Mouse (Mus musculus) hindbrain, embryonic 11.5 days (tissue): ENCODE measurements around the gene Pik3ca. TPM values are rescaled to one million over a fixed set of nuclear protein-coding genes. Genes with fewer than 3 reads are reported as not detected.

Experiments
- ATAC-seq: fragments of 200-750 bp; cut with Nextera tagmentation; 2 replicates; pipeline ENCODE4 v1.8.0; 2017; ENCODE audit warnings: mild to moderate bottlenecking, moderate TSS enrichment, moderate library complexity; ENCODE audit not compliant: low FRiP score
- DNase-seq: peaks from one replicate; pipeline ENCODE4 v3.0.0-alpha.2; 2015; ENCODE audit warnings: low spot score
- H3K27ac ChIP-seq: fragments of 300-500 bp; sonication (generic); 2 replicates; pipeline ENCODE4 v1.5.1; 2014; ENCODE audit warnings: mild to moderate bottlenecking, low read depth, low read length
- H3K27me3 ChIP-seq: fragments of 300-500 bp; sonication (generic); 2 replicates; pipeline ENCODE4 v1.6.1; 2014; ENCODE audit warnings: mild to moderate bottlenecking, low read length, moderate library complexity, mixed read lengths; ENCODE audit not compliant: control insufficient read depth, insufficient read depth
- H3K36me3 ChIP-seq: fragments of 300-500 bp; sonication (generic); 2 replicates; pipeline ENCODE4 v1.6.1; 2014; ENCODE audit warnings: mild to moderate bottlenecking, low read length, moderate library complexity, mixed read lengths; ENCODE audit not compliant: control insufficient read depth, insufficient read depth
- H3K4me1 ChIP-seq: fragments of 300-500 bp; sonication (generic); replicated peaks from 2 replicates; pipeline ENCODE4 v1.6.1; 2014; ENCODE audit warnings: low read length, mixed read lengths; ENCODE audit not compliant: control insufficient read depth, insufficient read depth
- H3K4me2 ChIP-seq: fragments of 300-500 bp; sonication (generic); replicated peaks from 2 replicates; pipeline ENCODE4 v1.6.1; 2014; ENCODE audit warnings: mild to moderate bottlenecking, low read depth, low read length
- H3K4me3 ChIP-seq: fragments of 300-500 bp; sonication (generic); 2 replicates; pipeline ENCODE4 v1.5.1; 2014; ENCODE audit warnings: low read depth, low read length
- H3K9ac ChIP-seq: fragments of 300-500 bp; sonication (generic); 2 replicates; pipeline ENCODE4 v1.6.1; 2014; ENCODE audit warnings: low read depth, low read length
- H3K9me3 ChIP-seq: fragments of 300-500 bp; sonication (generic); 2 replicates; pipeline ENCODE4 v1.6.1; 2016; ENCODE audit warnings: low read length; ENCODE audit not compliant: control insufficient read depth
- WGBS: fragments of 180-500 bp; shearing (Covaris S2); extraction: QIAGEN DNeasy Blood & Tissue Kit; methylation state at CpG from one replicate; pipeline ENCODE4 v1.1.7; 2014; 5-methylcytosine and 5-hydroxymethylcytosine counted together
- polyA plus RNA-seq: library from polyadenylated mRNA; unstranded; fragments of >200 nt; fragmentation: Nextera tagmentation; extraction: Ambion mirVana; gene quantifications from 2 replicates; pipeline ENCODE4 v1.2.1, GENCODE M21; 2014

Pik3ca gene
- polyA plus RNA-seq, 1 experiment from 2014 or later, result 21.6 TPM

DNA sequence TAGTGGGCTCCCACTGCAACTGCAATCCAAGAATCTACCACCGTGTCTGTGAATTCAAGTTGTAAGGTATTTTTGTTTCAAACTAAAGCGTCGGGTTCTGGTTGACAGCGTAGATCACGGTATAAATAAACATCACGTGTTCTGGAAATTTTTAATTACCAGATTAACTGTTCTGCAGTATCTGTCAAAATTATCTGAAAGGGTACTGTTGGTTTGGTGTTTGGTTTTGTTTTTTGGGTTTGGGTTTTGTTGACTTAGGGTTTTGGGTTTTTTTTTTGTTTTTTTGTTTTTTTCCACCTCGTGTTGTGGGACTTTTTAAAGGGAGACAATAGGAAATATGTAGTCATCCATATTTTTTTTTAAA lies 686 bp downstream of the Pik3ca start:
- no peak for ATAC-seq
- 1% methylated on average over 7 of the region's 7 CpGs for WGBS
- no peak for DNase-seq
- H3K9me3 ChIP-seq, result no peaks in the 10 kb centered on the region
- peak overlapping the region; percentile 38 for H3K4me2 ChIP-seq
- H3K27ac ChIP-seq, result no peak overlapping the region
- H3K9ac ChIP-seq, result peak overlapping the region; percentile 80
- peak overlapping the region; percentile 88 for H3K4me3 ChIP-seq
- H3K36me3 ChIP-seq, result no peaks in the 10 kb centered on the region
- no peaks in the 10 kb centered on the region for H3K4me1 ChIP-seq
- H3K27me3 ChIP-seq, result no peaks in the 10 kb centered on the region

DNA sequence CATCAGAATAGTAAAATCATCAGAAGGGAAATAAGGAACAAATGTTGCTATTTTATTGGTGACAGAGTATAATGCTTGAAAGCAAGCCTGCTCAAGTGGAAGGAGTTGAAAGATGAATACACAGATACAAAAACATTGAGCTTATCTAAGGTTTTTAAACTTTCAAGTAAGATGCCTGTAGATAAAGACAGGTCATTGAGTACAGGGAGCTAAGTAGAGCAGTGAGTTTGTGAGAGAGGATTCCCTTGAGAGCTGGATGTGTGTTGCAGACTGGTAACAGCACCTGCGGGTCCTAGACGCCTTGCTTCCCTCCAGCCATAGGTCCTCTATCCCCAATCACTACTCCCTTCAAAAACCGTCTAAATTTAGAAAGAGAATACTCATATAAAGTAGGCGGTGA lies 1.2 kb downstream of the Pik3ca start:
- Histone ChIP-seq H3K9me3 (no peaks in the 10 kb centered on the region), H3K4me1 (no peaks in the 10 kb centered on the region), H3K4me3 (no peak overlapping the region), H3K27me3 (no peaks in the 10 kb centered on the region), H3K9ac (no peak overlapping the region), H3K4me2 (no peak overlapping the region), H3K36me3 (no peaks in the 10 kb centered on the region), H3K27ac (no peak overlapping the region)
- 47% methylated on average over 4 of the region's 4 CpGs for WGBS
- ATAC-seq (no peak), DNase-seq (no peak)

DNA sequence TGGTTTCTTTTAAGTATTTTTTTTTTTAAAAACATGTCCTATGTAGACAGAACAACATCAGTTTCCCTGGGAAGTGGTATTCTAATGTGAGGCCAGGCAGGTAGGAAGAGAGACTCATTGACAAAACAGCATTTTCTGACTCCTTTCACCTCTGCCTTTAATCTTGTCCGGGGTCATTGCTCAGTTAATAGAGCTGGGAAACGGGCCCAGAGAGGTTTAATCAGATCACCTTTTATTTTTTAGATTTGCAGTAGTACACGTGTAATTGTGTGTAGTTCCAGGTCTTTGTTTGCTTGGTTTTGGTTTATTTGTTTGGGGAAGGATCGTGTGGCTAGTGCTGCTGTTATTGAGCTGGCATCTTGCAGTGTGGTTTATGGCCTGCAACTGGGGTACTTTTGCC lies 1.9 kb downstream of the Pik3ca start:
- no peak overlapping the region for H3K27ac ChIP-seq
- H3K4me3 ChIP-seq, result no peak overlapping the region
- H3K4me2 ChIP-seq, result no peak overlapping the region
- H3K36me3 ChIP-seq, result no peaks in the 10 kb centered on the region
- no peaks in the 10 kb centered on the region for H3K9me3 ChIP-seq
- 54% methylated on average over 4 of the region's 4 CpGs for WGBS
- ATAC-seq (no peak), DNase-seq (no peak)
- H3K4me1 ChIP-seq, result no peaks in the 10 kb centered on the region
- H3K27me3 ChIP-seq, result no peaks in the 10 kb centered on the region
- H3K9ac ChIP-seq, result no peak overlapping the region

- Histone ChIP-seq H3K4me3 (no peak overlapping the region), H3K9ac (no peak overlapping the region), H3K27me3 (no peaks in the 10 kb centered on the region), H3K27ac (no peak overlapping the region), H3K4me2 (no peak overlapping the region), H3K36me3 (no peaks in the 10 kb centered on the region), H3K9me3 (no peaks in the 10 kb centered on the region), H3K4me1 (no peaks in the 10 kb centered on the region)
- peak; percentile 4 for DNase-seq
- ATAC-seq, result no peak
- 73% methylated on average over 2 of the region's 2 CpGs for whole genome bisulfite sequencing
These were observed 2.5 kb downstream of the Pik3ca start for GRCm38 (mm10) chr3:32399931-32400330.

GRCm38 (mm10) chr3:32401591-32401990 lies 4.1 kb downstream of the Pik3ca start:
- Histone ChIP-seq H3K4me2 (no peak overlapping the region), H3K36me3 (no peaks in the 10 kb centered on the region), H3K4me1 (no peaks in the 10 kb centered on the region), H3K9ac (no peak overlapping the region), H3K27me3 (no peaks in the 10 kb centered on the region), H3K4me3 (no peak overlapping the region), H3K27ac (no peak overlapping the region), H3K9me3 (no peaks in the 10 kb centered on the region)
- DNase-seq (no peak), ATAC-seq (no peak)
- WGBS, result 81% methylated on average over 3 of the region's 3 CpGs

DNA sequence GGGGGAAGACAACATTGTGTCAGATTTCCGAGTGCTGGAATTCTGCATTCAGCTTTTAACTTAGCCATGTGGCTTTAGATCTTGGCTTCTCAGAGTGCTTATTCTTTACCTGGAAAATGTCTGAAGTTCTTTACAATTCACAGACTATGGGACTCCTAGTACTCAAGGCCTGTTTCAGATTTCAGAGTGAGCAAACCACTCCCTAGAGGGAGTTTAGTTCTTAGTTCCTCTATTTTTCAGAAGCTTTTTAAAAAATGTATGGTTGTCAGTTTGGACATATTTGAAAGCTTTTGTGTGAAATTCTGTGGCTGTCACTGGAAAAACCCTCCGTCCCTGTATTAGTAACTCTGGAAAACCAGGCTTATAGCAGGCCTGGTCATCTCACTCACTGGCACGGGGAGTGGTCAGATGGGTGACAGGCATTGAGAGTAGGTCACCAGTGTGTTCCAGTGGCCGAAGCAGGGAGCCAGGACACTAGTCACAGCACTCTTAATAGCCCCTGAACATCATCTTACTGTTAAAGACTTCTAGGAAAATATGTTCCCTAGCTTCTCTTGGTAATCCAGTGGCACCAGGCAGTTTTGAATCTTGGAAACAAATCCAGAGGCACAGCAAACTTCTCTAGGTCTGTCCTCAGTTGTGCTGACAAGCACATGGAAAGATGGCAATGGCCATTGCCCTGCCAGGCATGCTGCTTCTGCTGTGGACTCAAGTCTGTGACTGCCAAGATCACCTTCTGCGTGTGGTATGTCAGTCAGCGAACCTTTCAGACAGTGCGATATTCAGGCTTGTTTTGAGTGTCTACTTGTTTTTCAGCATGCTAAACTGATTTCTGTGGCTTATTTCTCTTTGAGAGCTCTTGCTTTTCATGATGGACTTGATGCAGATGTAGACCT lies 5.8 kb downstream of the Pik3ca start:
- Histone ChIP-seq H3K27ac (no peak overlapping the region), H3K9ac (no peak overlapping the region), H3K36me3 (no peaks in the 10 kb centered on the region), H3K27me3 (no peaks in the 10 kb centered on the region), H3K4me2 (no peak overlapping the region), H3K9me3 (no peaks in the 10 kb centered on the region), H3K4me3 (no peak overlapping the region), H3K4me1 (no peaks in the 10 kb centered on the region)
- DNase-seq (no peak), ATAC-seq (no peak)
- 87% methylated on average over 7 of the region's 7 CpGs for WGBS

DNA sequence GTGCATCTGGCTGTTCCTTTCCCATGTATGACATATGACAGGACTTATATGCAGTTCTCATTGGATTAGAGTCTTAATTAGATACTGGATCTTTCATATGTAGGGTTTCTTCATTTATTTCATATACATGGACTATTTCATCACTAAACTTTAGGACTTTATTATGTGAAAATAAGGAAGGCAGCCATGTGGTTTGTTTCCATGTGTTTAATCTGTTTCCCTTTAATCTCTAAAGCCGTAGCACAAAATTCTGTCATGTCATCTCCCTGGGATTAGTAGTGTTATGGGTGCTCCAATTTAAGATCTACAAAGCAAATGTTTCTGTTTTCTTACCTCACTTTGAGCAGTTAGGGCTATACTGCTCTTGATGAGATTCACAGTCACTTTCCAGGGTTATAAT lies 8.2 kb downstream of the Pik3ca start:
- H3K27ac ChIP-seq, result no peak overlapping the region

GRCm38 (mm10) chr3:32406804-32407203 lies 9.3 kb downstream of the Pik3ca start:
- H3K4me3 ChIP-seq, result no peak overlapping the region
- H3K36me3 ChIP-seq, result no peaks in the 10 kb centered on the region
- no peak overlapping the region for H3K9ac ChIP-seq
- ATAC-seq (no peak), DNase-seq (no peak)
- no peaks in the 10 kb centered on the region for H3K4me1 ChIP-seq
- WGBS, result 91% methylated on average over 6 of the region's 6 CpGs
- no peaks in the 10 kb centered on the region for H3K9me3 ChIP-seq
- H3K27ac ChIP-seq, result no peak overlapping the region
- no peak overlapping the region for H3K4me2 ChIP-seq
- H3K27me3 ChIP-seq, result no peaks in the 10 kb centered on the region

More for the DNA sequence above, 8.2 kb downstream of the Pik3ca start:
- Histone ChIP-seq H3K4me1 (no peaks in the 10 kb centered on the region), H3K9ac (no peak overlapping the region), H3K4me3 (no peak overlapping the region), H3K9me3 (no peaks in the 10 kb centered on the region), H3K27me3 (no peaks in the 10 kb centered on the region), H3K36me3 (no peaks in the 10 kb centered on the region), H3K4me2 (no peak overlapping the region)
- WGBS, result 86% methylated on average over 1 of the region's 1 CpGs
- no peak for DNase-seq
- no peak for ATAC-seq

GRCm38 (mm10) chr3:32408811-32409273 lies 11.4 kb downstream of the Pik3ca start:
- Histone ChIP-seq H3K36me3 (no peaks in the 10 kb centered on the region), H3K4me3 (no peak overlapping the region), H3K27me3 (no peaks in the 10 kb centered on the region), H3K4me1 (no peaks in the 10 kb centered on the region), H3K9ac (no peak overlapping the region), H3K27ac (no peak overlapping the region), H3K4me2 (no peak overlapping the region), H3K9me3 (no peaks in the 10 kb centered on the region)
- no peak for DNase-seq
- no peak for ATAC-seq
- 92% methylated on average over 3 of the region's 3 CpGs for WGBS
